Mouse (Mus musculus) stomach, embryonic 15.5 days (tissue): ENCODE results near the gene Chd4. TPM values are rescaled to one million over a fixed set of nuclear protein-coding genes. Genes with fewer than 3 reads are reported as not detected.

Source experiments
- ATAC-seq: fragments of 200-750 bp; cut with Nextera tagmentation; 2 replicates; pipeline ENCODE4 v1.8.0; 2017; ENCODE audit warnings: low read depth, moderate number of reproducible peaks, moderate TSS enrichment; ENCODE audit not compliant: insufficient read depth, low FRiP score
- H3K27ac ChIP-seq: fragments of 300-500 bp; sonication (generic); 2 replicates; pipeline ENCODE4 v1.5.1; 2015; ENCODE audit warnings: mild to moderate bottlenecking, inconsistent platforms
- H3K27me3 ChIP-seq: fragments of 300-500 bp; sonication (generic); replicated peaks from 2 replicates; pipeline ENCODE4 v1.6.1; 2015; ENCODE audit warnings: inconsistent platforms
- H3K36me3 ChIP-seq: fragments of 300-500 bp; sonication (generic); 2 replicates; pipeline ENCODE4 v1.6.1; 2015; ENCODE audit warnings: inconsistent platforms
- H3K4me1 ChIP-seq: fragments of 300-500 bp; sonication (generic); 2 replicates; pipeline ENCODE4 v1.6.1; 2015; ENCODE audit warnings: inconsistent platforms
- H3K4me2 ChIP-seq: fragments of 300-500 bp; sonication (generic); 2 replicates; pipeline ENCODE4 v1.6.1; 2015; ENCODE audit warnings: mild to moderate bottlenecking, inconsistent platforms
- H3K4me3 ChIP-seq: fragments of 300-500 bp; sonication (generic); replicated peaks from 2 replicates; pipeline ENCODE4 v1.5.1; 2015; ENCODE audit warnings: inconsistent platforms
- H3K9ac ChIP-seq: fragments of 300-500 bp; sonication (generic); 2 replicates; pipeline ENCODE4 v1.6.1; 2015; ENCODE audit warnings: inconsistent platforms
- H3K9me3 ChIP-seq: fragments of 300-500 bp; sonication (generic); 2 replicates; pipeline ENCODE4 v1.6.1; 2016; ENCODE audit warnings: inconsistent platforms
- WGBS: fragments of 180-500 bp; shearing (Covaris S2); methylation state at CpG from one replicate; pipeline ENCODE4 v1.1.7; 2015; 5-methylcytosine and 5-hydroxymethylcytosine counted together
- polyA plus RNA-seq: library from polyadenylated mRNA; unstranded; fragments of >200 nt; fragmentation: Nextera tagmentation; extraction: Ambion mirVana; gene quantifications from 2 replicates; pipeline ENCODE4 v1.2.1, GENCODE M21; 2015

Gene Chd4
- polyA plus RNA-seq, 1 experiment from 2014 or later: 62.3 TPM

DNA sequence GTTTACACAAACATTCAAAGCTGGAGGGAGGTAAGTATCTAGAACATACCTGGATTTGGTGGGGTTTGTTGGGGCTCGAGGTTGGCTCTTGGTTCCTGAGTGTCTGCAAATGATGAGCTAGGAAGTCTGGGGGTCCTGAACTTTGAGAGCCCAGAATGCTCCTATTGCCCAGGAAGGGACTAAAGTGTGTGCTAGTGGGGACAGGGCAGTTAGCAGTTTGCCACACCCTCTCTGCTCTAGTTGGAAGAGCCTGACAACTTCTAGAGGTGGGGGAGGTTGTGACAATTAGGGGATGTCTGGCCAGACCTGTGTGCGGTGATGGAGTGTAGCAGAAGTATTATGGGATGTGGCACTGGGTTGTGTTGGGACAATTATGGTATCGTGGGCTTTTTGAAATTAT is 938 bp upstream of the Chd4 start:
- 50% methylated on average over 3 of the region's 3 CpGs for WGBS
- no peaks in the 10 kb centered on the region for H3K27me3 ChIP-seq
- no peaks in the 10 kb centered on the region for H3K9me3 ChIP-seq
- H3K4me2 ChIP-seq: no peak overlapping the region
- peak overlapping the region; percentile 92 for H3K27ac ChIP-seq
- H3K36me3 ChIP-seq: 0 out of 2 replicates have a peak, but pooled peaks cover under 1% of the 10 kb centered on the region
- H3K4me1 ChIP-seq: peaks cover 41% of the 10 kb centered on the region
- ATAC-seq: no peak
- no peak overlapping the region for H3K9ac ChIP-seq
- H3K4me3 ChIP-seq: no peak overlapping the region

DNA sequence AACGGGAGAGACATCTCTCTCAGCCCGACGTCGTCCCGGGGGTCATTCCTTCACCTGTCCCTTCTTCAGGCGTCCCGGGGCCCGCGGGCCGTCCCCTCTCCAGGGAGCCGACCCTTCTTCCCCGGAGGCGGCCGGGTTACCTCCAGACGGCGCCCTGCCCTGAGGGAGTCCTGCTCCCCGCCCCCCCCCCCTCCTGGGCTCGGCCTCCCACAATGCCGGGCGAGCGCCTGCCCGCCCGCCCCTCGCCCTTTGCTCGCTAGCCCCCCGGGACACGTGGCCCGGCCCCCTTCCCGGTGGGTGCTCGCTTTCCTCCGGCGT is 457 bp downstream of the Chd4 start:
- Histone ChIP-seq H3K27me3 (no peaks in the 10 kb centered on the region), H3K9me3 (no peaks in the 10 kb centered on the region), H3K4me2 (peak overlapping the region; percentile 80), H3K36me3 (peaks cover 14% of the 10 kb centered on the region), H3K4me1 (peaks cover 32% of the 10 kb centered on the region), H3K27ac (peak overlapping the region; percentile 92), H3K4me3 (peak overlapping the region; percentile 82), H3K9ac (peak overlapping the region; percentile 87)
- 2% methylated on average over 19 of the region's 32 CpGs for WGBS
- no peak for ATAC-seq

GRCm38 (mm10) chr6:125096597-125097345 is 990 bp downstream of the Chd4 start:
- H3K9ac ChIP-seq: peak overlapping the region; percentile 87
- peak; percentile 45 for ATAC-seq
- peaks cover 32% of the 10 kb centered on the region for H3K4me1 ChIP-seq
- peaks cover 20% of the 10 kb centered on the region for H3K36me3 ChIP-seq
- peak overlapping the region; percentile 82 for H3K4me3 ChIP-seq
- H3K27ac ChIP-seq: peak overlapping the region; percentile 92
- H3K27me3 ChIP-seq: no peaks in the 10 kb centered on the region
- H3K4me2 ChIP-seq: peak overlapping the region; percentile 80
- no peaks in the 10 kb centered on the region for H3K9me3 ChIP-seq
- 1% methylated on average over 42 of the region's 44 CpGs for whole genome bisulfite sequencing

GRCm38 (mm10) chr6:125097346-125097689 is 1.5 kb downstream of the Chd4 start:
- Histone ChIP-seq H3K4me1 (peaks cover 32% of the 10 kb centered on the region), H3K27me3 (no peaks in the 10 kb centered on the region), H3K4me3 (peak overlapping the region; percentile 82), H3K9ac (peak overlapping the region; percentile 87), H3K36me3 (peaks cover 24% of the 10 kb centered on the region), H3K4me2 (peak overlapping the region; percentile 80), H3K27ac (peak overlapping the region; percentile 92), H3K9me3 (no peaks in the 10 kb centered on the region)
- no peak for ATAC-seq
- 1% methylated on average over 12 of the region's 12 CpGs for WGBS

DNA sequence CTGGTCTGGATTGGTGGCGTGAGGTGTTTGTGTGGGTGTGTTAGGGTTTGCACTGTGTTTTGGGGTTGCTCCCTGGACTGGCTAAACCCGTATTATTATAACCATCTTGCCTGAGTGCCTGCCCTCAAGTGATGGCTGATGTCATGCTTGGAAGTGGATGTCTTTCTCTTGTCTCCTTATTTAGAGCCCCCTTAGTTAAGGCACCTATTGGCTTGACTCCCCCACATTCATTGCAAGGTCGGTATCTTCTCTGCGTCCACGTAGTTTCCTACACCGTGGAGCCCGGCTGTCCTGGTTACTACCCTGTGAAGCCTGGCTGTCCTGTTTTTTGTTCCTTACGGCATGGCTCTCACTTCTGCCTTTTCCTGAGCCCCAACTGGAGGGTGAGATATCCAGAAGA is 2.2 kb downstream of the Chd4 start:
- Histone ChIP-seq H3K9me3 (no peaks in the 10 kb centered on the region), H3K9ac (peak overlapping the region; percentile 87; the same call in 1 of the 2 replicates), H3K4me3 (peak overlapping the region; percentile 82), H3K4me2 (peak overlapping the region; percentile 80), H3K27ac (0 out of 2 replicates have a peak overlapping the region, but pooled peaks have one; percentile 92), H3K4me1 (peaks cover 32% of the 10 kb centered on the region), H3K36me3 (peaks cover 30% of the 10 kb centered on the region), H3K27me3 (no peaks in the 10 kb centered on the region)
- ATAC-seq: no peak
- 43% methylated on average over 8 of the region's 8 CpGs for WGBS

DNA sequence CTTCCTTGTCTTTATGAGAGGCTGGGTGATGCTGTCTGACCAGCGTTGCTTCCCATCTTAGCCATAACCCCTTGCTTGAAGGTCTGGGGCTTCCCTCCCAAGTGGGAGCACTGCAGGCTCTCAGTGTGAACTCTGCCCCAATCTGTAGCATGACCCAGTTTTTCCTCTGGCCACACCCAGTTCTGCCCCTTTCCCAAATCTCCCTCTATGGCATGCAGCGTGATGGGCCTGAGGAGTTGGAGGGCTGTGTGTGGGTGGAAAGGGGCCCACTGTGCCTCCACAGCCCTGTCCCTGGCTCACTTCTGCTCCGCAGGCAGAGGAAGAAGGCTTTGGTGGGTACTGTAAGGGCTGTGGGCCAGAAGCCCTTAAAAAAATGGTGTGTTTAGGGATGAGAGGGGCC is 2.7 kb downstream of the Chd4 start:
- 37% methylated on average over 3 of the region's 3 CpGs for whole genome bisulfite sequencing
- peak overlapping the region; percentile 82 for H3K4me3 ChIP-seq
- no peaks in the 10 kb centered on the region for H3K27me3 ChIP-seq
- peak overlapping the region; percentile 80 for H3K4me2 ChIP-seq
- H3K27ac ChIP-seq: no peak overlapping the region
- H3K4me1 ChIP-seq: peaks cover 32% of the 10 kb centered on the region
- no peak for ATAC-seq
- H3K9ac ChIP-seq: peak overlapping the region; percentile 20; the same call in 1 of the 2 replicates
- H3K9me3 ChIP-seq: no peaks in the 10 kb centered on the region
- peaks cover 33% of the 10 kb centered on the region for H3K36me3 ChIP-seq

DNA sequence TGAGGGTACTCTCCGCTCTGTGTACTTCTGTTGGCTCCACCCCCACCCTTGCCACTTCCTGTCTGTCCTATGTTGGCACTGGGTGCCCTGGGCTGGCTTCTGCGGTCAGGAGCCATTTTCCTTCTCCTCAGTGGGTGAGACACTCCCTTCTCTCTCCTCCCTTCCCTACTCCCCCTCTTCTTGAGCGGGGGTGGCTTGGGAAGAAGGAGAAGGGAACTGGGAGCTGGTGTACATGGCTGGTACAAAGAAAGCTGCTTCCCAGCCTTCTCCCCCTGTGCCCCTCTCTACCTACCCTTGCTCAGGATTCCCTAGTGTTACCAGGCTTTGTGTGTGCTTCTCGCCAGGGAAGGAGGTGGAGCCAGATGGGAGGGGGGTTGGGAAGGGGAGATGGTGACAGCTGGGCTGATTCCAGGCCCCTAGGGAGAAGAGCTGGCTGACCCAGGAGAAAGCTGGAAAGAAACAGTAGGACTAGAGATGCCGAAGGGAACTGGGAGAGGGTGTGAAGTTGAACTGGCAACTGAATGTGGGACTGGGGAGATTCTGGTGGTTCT is 3.7 kb downstream of the Chd4 start:
- peak overlapping the region; percentile 9; the same call in 1 of the 2 replicates for H3K9ac ChIP-seq

GRCm38 (mm10) chr6:125101444-125101843 is 5.7 kb downstream of the Chd4 start:
- ATAC-seq: no peak
- Histone ChIP-seq H3K9me3 (no peaks in the 10 kb centered on the region), H3K4me2 (no peak overlapping the region), H3K27ac (no peak overlapping the region), H3K9ac (no peak overlapping the region), H3K27me3 (no peaks in the 10 kb centered on the region), H3K36me3 (peaks cover 56% of the 10 kb centered on the region), H3K4me3 (no peak overlapping the region), H3K4me1 (peaks cover 30% of the 10 kb centered on the region)
- WGBS: 86% methylated on average over 9 of the region's 9 CpGs

More for the DNA sequence above, 3.7 kb downstream of the Chd4 start:
- no peak for ATAC-seq
- peak overlapping the region; percentile 80 for H3K4me2 ChIP-seq
- WGBS: 39% methylated on average over 5 of the region's 5 CpGs
- H3K27ac ChIP-seq: peak overlapping the region; percentile 33; the same call in 1 of the 2 replicates
- H3K4me1 ChIP-seq: peaks cover 32% of the 10 kb centered on the region
- H3K4me3 ChIP-seq: peak overlapping the region; percentile 17
- no peaks in the 10 kb centered on the region for H3K27me3 ChIP-seq
- H3K9me3 ChIP-seq: no peaks in the 10 kb centered on the region
- peaks cover 39% of the 10 kb centered on the region for H3K36me3 ChIP-seq

- peaks cover 10% of the 10 kb centered on the region for H3K4me1 ChIP-seq
- no peak overlapping the region for H3K27ac ChIP-seq
- no peak overlapping the region for H3K4me2 ChIP-seq
- H3K36me3 ChIP-seq: peaks cover 84% of the 10 kb centered on the region
- no peaks in the 10 kb centered on the region for H3K9me3 ChIP-seq
- peak; percentile 92 for ATAC-seq
- no peak overlapping the region for H3K9ac ChIP-seq
- no peak overlapping the region for H3K4me3 ChIP-seq
- WGBS: 86% methylated on average over 4 of the region's 4 CpGs
- H3K27me3 ChIP-seq: no peaks in the 10 kb centered on the region
Observed at GRCm38 (mm10) chr6:125104223-125104622, 8.4 kb downstream of the Chd4 start.

DNA sequence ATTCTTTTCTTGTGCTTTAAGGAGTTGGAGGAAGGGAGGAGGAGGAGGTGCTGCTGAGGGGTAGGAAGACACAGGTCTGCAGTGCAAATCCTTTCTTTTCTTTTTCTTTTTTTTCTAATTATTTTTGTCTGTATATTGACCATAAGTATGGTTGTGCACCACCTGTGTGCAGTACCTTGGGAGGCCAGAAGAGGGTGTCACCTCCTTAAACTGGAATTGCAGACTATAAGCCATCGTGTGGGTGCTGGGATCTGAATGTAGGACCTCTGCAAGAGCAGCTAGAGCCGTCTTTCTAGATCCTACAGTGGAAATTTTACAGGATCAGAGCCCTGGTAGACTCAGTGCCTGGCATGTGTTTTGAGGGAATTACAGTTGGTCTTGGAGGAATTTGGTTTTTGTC is 11.9 kb downstream of the Chd4 start:
- H3K4me3 ChIP-seq: no peak overlapping the region
- H3K36me3 ChIP-seq: peaks cover 90% of the 10 kb centered on the region
- no peaks in the 10 kb centered on the region for H3K27me3 ChIP-seq
- H3K4me2 ChIP-seq: no peak overlapping the region
- H3K9ac ChIP-seq: no peak overlapping the region
- 95% methylated on average over 2 of the region's 2 CpGs for WGBS
- H3K4me1 ChIP-seq: no peaks in the 10 kb centered on the region
- ATAC-seq: no peak
- H3K9me3 ChIP-seq: no peaks in the 10 kb centered on the region
- no peak overlapping the region for H3K27ac ChIP-seq

- Histone ChIP-seq H3K36me3 (peaks cover 96% of the 10 kb centered on the region), H3K4me3 (no peak overlapping the region), H3K27me3 (no peaks in the 10 kb centered on the region), H3K9me3 (no peaks in the 10 kb centered on the region), H3K4me1 (no peaks in the 10 kb centered on the region), H3K4me2 (no peak overlapping the region), H3K27ac (no peak overlapping the region), H3K9ac (no peak overlapping the region)
- no peak for ATAC-seq
- 76% methylated on average over 14 of the region's 14 CpGs for WGBS
Observed at GRCm38 (mm10) chr6:125109371-125109770, 13.6 kb downstream of the Chd4 start.

- WGBS: 93% methylated on average over 7 of the region's 7 CpGs
- ATAC-seq: no peak
Observed at GRCm38 (mm10) chr6:125110927-125111326, 15.1 kb downstream of the Chd4 start.

More at GRCm38 (mm10) chr6:125110927-125111326, 15.1 kb downstream of the Chd4 start:
- no peak overlapping the region for H3K9ac ChIP-seq
- no peak overlapping the region for H3K4me3 ChIP-seq
- no peaks in the 10 kb centered on the region for H3K9me3 ChIP-seq
- peaks cover 84% of the 10 kb centered on the region for H3K36me3 ChIP-seq
- H3K27ac ChIP-seq: no peak overlapping the region
- no peaks in the 10 kb centered on the region for H3K4me1 ChIP-seq
- H3K27me3 ChIP-seq: no peaks in the 10 kb centered on the region
- no peak overlapping the region for H3K4me2 ChIP-seq
